Mouse (Mus musculus): ENCODE results near the gene Jam3. TPM values are rescaled to one million over a fixed set of nuclear protein-coding genes. Genes with fewer than 3 reads are reported as not detected.
"Not testable (repeated sequence)": the region's sequence is repeated elsewhere in the genome, so short reads cannot be mapped to it uniquely, and the experiment has no call there.

The Jam3 gene
- total RNA-seq, 2 experiments from 2014 or later = 17.3 to 22.5 TPM

DNA sequence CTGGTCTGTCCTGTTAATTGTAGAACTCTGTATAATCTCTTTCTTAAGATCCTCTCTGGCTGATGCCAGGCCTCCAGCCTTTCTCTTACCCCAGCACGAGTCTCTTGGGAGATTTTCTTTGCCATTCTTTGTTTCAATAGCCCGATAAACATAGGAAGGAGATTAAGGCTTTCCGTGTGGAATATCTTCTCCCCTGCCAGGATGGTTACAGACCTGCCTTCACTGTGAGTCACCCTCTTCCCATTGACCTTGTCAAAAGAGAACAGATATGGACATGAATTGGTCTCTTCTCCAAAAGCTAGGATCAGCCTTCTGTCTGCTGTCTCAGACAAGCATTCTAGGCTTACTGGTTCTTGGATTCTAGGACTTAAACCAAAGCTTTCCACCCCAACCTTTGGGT, 15.5 kb upstream of the Jam3 start:
- DNase-seq = no peak

DNA sequence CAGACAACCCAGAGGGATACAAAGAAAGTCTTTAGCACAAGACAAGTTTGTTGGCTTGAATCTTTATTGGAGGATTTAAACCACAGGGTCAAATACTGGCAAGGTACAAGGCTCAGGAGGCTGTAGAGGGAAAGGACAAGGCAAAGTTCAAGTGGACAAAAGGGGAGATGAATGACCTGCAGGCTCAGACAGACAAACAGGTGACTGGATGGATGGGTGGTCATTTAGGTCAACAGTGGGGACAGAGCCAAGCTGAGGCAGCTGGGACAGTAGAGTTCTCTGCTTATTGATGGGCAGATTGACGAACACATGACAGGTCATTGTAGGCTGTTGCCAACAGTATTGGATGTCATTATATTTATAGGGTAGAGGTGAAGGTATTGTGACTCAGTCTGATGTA, 11.8 kb upstream of the Jam3 start:
- no peak for DNase-seq

DNA sequence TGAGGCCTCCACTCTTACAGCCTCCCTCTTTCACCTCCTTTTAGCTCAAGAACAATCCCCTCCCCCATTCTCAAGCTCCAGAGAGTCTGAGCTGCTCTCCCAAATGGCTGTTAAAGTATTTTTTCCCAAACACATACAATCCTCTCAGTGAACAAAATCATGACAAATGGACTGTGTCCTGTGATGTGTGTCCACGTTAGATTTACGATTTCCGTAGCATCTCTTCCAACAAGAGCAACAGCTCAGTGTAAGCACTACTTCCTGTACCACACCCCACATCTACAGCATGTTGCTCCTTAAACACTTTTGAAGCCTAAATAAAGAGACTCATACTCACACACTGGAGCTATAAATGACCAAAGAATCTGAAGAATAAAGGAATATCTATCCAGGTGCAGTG, 10.4 kb upstream of the Jam3 start:
- DNase-seq = no peak

DNA sequence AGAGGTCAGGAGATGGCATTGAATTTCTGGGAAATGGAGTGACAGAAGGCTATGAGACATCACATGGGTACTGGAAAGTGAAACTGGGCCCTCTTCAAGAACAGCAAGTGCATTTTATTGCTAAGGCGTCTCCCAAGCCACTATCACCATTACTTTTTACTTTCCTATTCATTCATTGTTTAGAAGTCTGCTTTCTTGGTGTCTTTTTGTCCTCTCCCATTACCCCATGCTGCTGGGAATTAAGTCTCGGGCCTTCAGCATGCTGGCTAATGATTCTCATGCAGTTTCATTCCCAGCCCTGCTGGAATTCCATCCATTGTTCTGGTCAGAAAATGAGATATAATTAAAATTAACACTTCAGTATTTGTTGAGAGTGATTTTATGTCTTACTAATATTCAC, 9.7 kb upstream of the Jam3 start:
- no peak for DNase-seq

DNA sequence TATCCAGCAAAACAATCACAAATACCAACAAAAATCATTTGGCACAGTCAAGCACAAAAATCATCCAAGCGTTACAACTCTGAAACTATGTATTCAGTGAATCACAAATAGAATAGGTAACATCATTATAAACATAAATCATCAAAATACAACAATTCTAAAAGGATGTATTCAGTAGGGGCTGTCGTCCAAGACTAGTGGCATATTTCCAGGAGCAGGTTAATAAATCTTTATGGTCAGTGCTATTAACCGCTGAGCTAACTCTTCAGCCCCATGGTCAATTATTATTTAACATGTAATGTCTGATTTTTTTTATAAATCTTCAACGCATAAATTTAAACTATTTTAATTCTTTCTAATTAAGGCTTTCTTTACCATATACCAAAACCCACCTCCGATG, 8.4 kb upstream of the Jam3 start:
- not testable (repeated sequence) for DNase-seq

DNA sequence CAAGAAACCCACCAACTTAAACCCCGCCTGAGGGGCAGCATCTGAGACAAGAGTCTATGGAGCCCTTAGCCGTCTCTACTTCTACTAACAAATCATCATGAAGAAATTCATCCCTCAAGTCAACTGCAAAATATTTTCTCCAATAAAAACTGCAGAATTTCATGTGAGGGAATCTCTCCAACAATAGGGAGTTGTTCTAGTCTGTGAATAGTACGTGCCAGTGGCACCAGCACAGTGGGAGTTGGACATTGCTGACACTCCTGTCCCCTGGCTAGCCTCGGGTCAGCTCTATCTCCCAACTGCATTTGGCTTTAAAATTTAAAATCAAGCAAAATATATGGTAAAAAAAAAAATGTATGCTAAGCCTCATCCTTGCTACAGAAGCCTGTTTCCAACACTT, 1.4 kb downstream of the Jam3 start:
- no peak for DNase-seq

DNA sequence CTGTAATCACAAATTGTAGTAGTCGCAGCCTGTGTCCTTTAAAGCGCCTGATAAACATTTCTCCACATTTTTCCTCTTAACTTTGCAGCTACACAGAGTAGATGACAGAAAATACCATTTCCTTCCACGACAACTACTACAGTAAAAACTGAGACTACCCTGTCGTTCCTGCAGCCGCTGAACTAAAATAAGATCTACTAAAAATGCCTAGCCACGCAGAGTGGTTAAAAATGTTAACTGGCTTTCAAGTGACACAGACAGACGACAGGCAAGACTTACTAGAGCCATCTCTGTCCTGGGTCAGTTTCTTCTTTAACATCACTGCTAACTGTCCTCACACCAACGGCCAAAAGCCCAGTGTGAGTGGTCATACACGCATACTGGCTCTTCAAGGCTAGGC, 5.4 kb downstream of the Jam3 start:
- DNase-seq = no peak

DNA sequence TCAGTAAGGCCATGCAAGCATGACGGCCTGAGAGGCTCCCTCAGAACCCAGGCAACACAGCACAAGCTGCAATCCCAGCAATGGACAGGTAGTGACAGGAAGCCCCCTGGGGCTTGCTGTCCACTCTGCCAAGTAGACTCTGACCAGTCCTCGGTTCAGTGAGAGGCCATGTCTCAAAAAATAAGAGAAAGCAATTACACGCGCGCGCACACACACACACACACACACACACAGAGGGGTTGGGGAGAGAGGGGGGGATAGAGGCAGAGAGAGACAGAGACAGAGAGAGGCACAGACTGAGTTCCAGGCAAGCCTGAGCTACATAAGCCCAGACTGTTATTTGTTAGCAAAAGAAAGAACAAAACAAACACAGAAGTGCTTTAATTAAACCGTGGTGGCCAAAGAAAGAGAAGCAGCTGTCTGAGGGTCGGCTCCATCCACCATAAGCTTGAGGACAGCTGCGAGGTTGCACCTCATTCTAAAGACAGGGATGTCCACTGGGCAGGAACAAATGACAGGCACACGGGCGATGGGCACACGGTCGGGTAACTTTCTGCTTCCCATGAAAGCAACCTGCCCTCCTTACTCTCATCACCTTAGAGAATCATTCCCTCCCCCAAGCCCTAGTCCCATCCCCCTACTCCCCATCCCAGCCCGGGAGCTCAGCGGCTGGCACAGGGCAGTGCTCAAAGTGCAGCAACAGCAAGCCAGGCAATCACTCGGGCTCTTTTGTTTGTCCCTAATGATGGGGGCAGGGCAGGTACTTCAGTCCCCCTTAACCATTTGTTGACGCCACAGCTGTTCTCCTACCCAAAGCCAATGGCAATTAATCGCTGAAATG, 6.4 kb downstream of the Jam3 start:
- DNase-seq = peak; percentile 21

DNA sequence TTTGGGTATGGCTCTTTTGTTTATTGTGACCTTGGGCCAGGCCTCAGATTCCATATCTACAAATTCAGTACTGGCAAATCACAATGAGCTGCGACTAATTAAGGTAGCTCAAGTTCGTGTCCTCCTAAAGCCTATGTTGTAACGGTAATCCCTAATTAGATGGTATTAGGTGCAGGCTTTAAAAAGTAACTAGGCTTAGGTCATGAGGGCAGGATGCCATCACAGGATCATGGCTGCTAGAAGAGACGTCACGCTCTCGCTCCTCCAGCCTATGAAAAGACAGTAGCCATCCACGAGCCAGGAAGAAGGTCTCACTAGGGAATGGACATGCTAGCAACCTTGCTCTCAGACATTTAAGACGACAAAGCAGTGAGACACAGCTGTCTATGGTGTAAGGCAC, 7.3 kb downstream of the Jam3 start:
- no peak for DNase-seq

DNA sequence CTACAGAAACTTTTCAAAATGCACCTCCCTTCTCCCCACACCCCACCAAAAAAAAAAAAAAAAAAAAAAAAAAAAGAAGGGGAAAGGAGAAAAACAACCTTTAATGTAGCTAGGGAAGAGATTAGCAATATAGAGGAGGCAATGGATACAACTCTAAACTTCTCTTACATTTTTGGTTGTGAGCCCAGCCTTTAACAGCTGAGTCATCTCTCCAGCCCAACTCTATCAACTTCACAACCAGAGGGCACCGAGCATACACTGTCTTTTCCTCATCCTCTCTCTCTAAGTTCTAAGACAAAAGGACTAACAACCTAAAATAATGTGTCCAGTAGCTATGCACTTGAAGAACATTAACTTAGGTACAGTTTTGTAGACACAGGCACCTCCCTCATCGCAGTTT, 8.4 kb downstream of the Jam3 start:
- DNase-seq = no peak

DNA sequence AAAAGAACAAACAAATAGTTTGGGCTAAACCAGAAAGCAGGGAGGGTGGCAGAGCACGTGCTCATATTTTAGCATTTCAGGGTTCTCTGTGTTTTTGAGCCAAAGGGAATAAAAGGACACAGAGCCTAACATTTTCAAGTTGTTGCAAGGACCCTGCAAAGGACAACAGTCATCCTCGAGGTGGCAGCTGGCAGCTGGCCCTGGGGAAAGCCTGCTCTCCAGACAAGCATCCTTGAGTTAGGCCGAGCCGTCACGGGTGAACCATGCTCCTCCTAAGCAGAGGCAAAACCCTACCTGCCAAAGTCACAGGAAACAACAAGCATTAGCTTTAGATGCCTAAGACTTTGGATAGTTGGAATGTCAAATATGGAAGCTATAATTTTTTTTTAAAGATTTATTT, 10.2 kb downstream of the Jam3 start:
- no peak for DNase-seq

DNA sequence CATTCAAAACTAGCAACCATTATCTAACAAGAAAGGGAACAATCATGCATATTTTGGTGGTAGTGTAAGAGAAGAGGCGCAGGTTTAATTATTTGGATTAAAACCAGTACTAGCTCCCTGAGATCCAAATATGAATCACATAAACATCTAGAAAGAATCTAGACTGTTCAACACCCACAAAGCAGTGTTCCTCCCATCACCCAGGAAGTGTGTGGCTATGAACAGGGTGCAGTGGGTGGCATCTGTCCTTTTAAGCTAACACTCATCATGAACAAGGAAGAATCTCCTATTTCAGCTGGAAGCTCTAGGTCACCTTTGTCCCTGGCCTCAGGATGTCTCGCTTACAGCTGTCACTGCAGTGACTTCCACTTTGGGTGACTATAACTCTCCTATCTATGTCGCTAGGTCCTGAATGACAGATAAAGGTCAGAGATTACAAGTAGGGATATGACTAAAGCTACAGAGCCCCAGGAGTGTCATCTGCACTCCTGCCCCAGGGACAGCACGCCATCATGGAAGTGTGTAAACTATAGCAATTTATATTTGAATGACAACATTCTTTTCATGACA, 10.9 kb downstream of the Jam3 start:
- DNase-seq = no peak

DNA sequence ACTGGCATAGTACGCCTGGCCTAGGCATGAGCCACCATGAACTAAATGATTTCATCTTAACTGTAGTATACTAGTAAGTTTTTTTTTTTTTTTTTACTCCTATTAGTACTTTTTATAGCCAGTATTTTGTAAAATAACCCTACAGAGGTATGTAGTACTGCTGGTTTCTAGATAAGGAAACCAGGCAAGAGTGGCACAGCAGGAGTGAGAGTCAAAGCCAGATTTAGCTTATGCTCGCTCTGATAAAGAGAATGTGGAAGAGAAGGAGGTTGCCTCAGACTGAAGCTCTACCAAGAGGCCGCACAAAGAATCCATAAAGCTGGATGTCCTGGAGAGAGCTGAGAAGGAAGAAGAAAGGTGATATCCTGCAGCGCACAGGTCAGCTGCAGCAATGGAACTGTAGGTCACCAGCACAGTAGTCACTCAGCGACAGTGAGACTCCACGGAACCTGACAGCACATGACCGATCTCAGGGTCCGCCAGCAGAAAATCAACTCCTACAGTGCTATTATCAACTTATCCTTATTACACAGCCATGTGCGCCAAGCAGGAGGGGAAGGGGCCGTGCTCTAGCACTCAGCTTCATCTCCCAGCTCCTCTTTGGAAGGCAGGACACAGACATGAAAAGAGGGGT, 14.7 kb downstream of the Jam3 start:
- no peak for DNase-seq

DNA sequence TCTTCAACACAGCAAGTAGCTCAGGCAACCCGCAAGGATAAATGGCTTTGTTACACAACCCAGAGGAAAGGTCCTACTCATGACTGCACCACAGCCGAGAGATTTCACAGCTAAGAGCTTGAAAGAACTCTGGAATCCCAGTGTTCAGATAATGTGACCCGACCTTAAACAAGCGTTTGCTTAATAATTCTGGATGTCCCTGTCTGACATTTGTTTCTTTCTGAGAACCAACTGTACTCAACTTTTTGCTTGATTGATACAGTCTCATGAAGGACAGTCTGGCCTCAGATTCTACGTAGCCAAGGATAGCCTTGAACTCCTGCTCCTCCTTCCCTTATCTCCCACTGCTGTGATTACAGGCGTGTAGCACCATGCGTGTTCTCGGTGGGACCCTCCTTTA, 18.6 kb downstream of the Jam3 start:
- DNase-seq = no peak

DNA sequence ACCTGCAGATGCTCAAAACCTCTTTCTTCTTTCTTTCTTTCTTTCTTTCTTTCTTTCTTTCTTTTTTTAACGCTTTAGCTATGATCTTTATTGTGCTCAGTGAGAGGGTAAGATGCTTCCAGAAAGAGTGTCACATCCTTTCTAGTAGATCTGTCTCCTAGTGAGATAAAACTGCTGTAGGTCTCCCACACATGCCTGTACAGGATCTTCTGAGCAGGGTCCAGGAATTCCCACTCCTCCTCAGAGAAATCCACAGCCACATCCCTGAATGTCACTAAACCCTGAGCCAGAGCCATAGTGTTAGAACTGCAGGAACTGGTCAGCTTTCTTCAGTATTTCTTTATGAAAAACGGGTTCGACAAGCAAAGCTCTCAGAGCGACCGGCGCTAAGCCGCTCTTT, 19.8 kb downstream of the Jam3 start:
- no peak for DNase-seq

DNA sequence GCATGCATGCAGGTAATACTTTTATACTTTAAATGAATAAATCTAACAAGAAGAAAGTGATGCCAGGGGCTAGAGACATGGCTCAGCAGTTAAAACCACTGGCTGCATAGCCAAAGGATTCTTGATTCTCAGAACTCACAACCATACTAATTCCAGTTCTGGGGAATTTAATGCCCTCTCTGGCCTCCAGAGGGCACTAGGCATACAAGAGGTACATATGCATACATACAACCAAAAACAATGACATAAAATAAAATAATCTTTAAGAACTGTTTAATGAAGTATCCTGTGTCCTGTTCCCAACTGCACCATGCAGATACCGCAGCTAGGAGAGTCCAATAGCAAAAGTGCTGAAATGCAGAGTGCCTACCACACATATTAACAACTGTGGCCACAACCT, 20.8 kb downstream of the Jam3 start:
- peak; percentile 56 for DNase-seq

DNA sequence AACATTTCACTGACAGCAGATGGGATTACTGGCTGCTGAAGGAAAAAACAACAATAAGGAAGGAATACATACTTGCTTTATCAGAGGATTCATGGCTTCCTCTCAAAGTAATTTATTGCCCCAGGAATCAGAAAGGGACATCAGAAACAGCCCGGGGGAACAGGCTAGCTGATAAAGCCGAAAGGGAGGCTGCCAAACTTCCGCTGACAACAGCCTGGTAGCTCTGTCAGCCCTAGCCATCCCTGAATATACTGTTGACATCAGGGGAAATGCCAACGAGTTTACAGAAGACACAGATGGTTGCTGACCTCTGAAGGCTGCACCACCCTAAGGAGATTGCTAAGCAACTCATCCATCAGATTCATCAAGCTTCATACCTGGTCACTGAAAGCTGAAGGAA, 26.6 kb downstream of the Jam3 start:
- no peak for DNase-seq

DNA sequence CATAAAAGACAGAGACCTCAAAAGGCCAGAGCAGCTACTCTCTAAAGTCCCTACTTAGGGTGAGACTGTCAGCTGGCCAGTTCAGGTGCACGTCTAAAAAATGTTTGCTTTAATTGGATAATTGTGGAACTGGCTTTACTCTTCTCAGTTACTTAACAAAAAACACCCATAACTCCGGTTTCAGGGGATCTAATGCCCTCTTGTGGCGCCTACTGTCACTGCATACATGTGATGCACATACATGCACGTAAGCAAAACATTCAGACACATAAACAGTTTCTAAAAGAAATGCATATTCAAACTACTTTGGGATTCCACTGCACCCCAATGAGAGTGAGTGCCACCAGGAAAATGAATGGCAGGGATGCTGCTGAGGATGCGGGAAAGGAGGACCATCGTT, 28.7 kb downstream of the Jam3 start:
- no peak for DNase-seq

DNA sequence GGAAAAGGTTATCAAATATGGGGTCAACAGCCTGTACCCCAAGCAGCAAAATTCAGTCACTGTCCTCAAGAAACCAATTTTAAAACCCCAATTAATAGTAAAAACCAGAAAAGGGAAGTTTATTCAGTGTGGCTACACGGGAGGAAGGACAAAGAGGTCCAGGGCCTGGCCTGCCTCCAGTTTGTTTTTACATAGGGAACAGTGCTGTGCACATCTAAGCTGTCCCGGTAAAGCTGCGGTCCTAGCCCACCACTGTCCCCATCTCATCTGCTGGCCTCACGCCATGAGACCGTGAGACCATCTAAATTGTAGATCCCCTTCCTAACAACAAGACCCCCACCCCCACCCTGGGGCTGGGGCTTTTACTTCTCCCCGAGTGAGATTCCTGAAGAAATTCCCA, 29.8 kb downstream of the Jam3 start:
- DNase-seq = no peak

DNA sequence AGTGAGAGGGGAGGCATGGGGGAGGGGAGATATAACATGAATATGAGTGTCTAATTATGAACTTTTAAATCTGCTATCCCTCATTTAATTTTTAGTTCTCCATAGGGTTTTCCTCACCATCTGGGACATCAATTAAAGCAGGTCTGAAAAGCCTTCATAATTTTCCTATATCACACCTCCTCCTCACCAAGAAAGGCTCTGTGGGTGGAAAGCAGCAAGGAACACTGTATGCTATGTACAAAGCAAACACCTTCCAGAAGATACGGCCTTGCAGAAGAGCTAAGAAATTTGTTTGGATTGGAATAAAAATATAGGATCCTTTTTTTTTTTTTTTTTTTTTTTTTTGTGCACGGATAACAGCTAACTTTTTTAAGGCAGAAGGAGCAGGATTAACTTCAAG, 31.3 kb downstream of the Jam3 start:
- no peak for DNase-seq

DNA sequence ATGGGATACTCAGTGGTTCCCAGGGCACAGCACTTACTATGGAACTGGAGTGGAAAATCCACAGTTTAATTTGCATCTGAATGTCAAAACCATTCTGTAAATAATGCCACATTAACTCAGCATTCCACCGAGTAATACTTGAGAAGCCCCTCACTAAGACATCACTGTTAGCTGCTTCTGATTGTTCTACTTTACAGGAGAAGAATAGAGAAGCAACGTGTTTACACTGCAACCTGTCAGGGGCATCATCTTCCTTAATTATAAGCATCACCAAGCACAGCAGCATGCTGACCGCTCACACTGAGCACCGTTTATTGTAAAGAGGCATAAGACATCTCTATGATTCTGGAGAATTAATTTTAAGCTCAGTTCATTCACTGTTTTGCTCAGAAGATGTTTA, 32.3 kb downstream of the Jam3 start:
- no peak for DNase-seq

DNA sequence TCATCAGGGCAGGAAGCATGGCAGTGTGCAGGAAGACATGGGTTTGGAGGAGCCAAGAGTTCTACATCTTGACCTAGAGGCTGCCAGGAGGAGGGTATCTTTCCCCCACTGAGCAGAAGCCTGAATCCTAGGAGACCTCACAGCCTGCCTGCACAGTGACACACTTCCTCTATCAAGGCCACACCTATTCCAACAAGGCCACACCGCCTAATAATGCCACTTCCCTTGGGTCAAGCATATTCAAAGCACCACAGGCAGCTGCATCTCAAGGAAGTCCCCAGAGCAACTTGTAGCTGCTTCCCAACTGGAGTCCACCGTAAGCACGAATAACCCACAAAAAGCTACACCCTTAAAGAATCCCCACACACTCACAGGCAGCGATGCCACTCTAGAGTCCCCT, 33.1 kb downstream of the Jam3 start:
- no peak for DNase-seq

DNA sequence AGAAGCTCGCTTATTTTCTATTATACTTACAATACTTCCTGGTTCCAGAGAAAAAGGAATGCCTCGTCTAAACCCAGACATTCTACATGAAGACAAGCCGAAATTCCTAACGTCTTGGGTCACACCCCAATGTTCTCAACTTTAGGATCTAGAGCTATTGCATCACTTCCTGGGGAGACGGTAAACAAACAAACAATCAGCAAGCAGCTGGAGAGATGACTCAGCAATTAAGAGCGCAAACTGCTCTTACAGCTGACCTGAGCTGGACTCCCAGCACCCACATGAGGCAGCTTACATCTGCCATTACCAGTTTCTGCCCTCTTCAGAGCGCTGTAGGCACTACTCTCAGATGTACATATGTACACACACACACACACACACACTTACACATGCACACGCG, 34.0 kb downstream of the Jam3 start:
- DNase-seq = no peak

DNA sequence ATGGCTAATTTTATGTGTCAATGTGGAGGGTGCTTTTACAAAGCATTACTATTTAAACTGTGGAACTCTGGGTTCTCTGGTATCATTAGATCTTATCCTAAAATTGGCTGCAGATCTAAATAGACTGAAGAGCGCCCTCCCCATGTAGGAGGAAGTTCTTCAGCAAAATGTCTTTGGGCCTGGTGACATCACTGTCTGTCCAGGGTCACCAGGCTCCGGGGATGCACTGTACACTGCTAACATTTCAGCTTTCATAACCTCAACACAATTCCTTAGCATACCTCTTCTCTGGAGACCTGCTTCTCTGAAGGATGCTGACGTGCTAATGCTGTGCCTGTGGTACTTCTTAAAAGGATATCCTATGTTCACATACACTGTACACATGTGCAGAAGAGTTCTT, 43.5 kb downstream of the Jam3 start:
- no peak for DNase-seq

All from heart, postnatal 4 days (tissue).